Mouse (Mus musculus) mouse trophoblast stem cell (cell line): Measurements from ENCODE around the gene Rtn3.
"Not testable (repeated sequence)": the region's sequence is repeated elsewhere in the genome, so short reads cannot be mapped to it uniquely, and the experiment has no call there.

Experiments used
- in situ Hi-C, 2 experiments: fragments of 300-500 bp; cut with MseI, MboI; formaldehyde crosslinking; loops; 2 replicates in 1 of 2; 3 replicates in 1 of 2; pipeline ENCODE4 v1.15.1; 2025

Gene Rtn3

DNA sequence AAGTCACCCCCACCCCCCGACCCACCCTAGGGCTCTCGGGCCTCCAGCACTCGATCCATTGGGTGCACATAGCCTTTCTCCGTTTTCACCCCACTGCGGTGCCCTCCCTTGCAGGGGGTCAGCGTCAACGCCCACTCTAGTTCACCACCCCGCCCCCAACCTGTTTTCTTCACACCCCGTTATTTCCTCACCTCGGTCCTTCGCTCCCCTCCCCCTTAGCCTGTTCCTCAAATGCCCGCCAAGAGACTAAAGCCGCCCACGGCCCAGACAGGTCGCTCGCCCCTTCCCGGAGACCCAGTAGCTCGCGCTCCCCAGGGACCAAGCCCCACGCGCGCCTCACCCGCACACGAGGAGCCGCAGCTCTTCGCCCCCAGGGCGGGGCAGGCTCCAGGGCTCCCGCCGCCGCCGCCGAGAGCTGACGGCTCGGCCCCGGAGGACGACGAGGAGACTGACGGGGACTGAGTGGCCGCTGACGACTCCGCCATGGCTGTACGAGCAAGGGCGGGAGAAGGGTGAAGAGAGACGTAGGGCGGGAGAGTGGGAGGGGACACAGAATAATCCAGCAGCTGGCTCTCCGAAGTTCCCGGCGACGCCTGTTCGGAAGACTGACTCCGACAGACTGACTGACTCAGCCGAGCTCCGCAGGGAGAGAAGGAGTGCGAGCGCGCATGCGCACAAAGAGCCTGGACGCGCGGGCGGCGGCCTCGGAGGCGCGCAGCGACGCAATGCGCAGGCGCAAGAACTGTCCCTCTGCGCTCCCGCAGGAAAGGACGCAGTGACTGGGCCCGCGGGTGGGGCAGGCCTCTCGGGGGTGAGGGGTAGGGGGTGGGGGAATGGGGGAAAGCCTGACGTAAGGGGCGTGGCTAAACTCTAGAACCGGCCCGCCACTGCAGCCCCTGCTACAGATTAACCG lies at the start of gene Rtn3:
Gene Rtn3 (minus strand): TSS at position 683 of the 913 bp plus-strand sequence.
- in situ Hi-C loops = no loop called here

DNA sequence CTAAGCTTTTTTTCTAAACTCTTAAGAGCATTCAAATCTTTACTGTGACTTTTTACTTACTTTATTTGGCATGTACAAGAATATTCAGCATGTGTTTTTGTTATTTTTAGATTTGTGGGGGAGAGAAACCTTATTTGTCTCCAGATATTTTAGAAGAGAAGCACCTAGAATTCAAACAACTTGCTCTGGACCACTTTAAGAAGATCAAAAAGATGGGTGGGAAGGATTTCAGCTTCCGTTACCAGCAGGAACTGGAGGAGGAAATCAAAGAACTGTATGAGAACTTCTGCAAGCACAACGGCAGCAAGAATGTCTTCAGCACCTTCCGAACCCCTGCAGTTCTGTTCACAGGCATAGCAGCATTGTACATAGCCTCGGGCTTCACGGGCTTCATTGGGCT lies 48.8 kb upstream of the Rtn3 start:
- in situ Hi-C loops = no loop called here

DNA sequence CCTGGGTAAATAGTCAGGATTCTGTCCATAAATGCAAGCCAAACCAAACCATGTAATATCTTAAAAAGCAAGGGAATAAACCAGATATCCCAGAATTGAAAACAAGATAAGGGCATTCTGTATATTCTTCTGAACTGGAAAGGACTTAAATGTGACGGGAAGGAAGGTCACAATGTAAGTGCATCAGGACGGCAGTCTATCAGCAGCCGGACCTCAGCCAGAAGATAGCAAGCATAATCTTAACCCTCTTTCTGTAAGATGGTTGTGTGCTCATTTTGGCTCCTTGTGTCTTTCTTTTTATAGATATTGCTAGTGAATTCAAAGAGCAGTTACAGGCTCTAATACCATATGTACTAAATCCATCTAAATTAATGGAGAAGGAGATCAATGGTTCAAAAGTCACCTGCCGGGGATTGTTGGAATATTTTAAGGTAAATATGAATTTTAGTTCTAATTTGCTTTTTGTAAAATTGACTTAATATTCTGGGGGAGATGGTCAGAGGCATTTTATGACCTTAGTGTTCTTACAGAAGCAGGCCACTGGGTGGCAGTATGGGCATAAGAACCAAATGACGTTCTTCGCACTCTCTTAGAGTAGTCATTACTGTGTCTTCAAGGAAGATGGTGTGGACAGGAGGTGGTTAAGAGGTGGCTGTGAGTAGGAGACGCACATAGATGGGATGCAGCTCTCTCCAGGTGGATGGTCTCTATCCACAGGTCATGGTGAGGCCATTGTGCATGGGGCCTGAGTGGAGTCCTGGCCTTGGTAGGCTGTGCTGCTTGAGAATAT lies 45.8 kb upstream of the Rtn3 start:
- in situ Hi-C loops = loop anchor here (5.0 kb wide), 3 partner anchors 63 to 93 kb away; no protein-coding TSS in a partner anchor

DNA sequence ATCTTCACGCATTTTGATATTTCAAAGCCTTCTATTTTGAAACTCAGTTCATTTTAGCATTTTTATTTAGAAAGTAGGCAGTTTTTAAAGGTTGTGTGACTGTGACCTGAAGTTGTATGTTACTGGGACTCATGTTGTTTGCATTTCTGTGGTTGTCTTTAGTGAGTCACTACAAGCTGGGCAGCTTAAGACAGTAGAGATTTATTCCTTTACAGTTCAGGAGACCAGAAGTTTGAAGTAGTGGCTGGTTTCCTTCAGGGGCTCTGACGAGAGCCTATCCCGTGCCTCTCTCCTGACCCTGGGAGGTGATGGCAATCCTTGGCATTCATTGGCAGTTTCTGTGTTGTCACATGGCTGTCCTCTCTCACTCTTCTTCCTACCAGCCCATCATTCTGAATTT lies 41.8 kb upstream of the Rtn3 start:
- in situ Hi-C loops = loop anchor here (5.0 kb wide), 3 partner anchors 67 to 97 kb away; no protein-coding TSS in a partner anchor

DNA sequence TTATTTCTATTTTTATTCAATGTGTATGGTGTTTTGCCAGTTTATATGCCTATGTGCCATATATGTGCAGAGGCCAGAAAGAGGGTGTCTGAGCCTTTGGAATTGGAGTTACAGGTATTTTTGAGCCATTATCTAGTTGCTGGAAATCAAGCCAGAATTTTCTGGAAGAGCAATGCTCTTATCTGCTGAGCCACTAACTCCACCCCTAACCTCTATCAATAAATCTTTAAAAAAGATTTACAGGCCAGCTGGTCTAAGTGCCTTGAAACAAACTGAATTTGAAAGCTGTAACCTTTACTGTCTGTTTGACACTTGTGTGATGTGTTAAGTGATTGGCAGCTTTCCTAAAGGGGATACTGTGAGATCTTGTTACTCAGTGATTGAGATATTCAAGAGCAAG lies 40.7 kb upstream of the Rtn3 start:
- in situ Hi-C loops = no loop called here

DNA sequence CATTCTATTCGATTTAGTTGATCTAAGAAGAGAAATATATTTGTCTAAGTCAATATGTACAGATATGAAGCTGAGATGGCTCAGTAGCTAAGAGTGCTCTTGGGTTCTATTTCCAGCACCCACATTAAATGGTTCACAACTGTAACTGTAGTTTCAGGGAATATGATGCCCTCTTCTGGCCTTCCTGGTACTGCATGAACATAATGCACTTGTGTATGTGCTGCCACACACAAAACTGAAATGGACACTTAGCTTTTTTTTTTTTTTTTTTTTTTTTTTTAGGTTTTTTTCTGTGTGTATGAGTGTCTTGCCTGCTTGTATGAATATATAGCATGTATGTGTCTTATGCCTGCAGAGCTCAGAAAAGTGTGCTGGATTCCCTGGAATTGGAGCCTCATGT lies 40.2 kb upstream of the Rtn3 start:
- in situ Hi-C loops = no loop called here

DNA sequence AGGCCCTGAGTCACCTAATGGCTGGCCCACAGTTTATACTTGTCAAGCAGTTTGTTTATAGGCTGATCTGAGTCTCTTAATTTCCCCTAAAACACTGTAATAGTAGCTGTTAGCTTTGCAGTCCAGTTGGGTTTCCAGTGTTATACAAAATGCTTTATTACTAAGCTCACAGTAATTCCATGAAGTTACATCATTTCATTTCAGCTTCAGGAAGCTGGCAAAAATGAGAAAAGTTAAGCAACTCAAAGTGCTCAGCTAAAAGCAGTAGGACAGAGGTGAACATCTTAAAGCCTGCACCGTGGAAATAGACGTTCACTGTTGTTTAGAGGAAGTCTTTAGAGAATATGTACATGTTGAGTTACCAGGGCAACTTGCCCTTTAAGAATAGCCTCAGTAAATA lies 39.8 kb upstream of the Rtn3 start:
- in situ Hi-C loops = no loop called here

DNA sequence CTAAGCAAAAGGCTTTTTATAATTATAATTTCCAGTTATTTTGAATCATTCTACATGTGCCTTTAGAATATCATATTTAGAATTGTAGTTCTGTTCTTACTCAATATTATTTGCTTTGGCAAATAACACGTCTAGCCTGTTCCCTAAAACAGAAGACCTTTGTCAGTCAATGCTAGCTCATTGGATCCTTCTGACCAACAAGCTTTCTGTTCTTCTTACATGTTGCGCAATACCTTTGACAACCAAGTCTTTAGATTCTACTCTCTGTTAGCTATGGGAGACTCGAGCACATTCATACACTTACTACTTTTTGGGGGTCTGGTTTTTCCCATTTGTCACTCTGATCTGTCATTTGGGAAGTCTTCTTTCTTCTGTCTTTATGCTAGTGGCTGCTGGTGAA lies 38.5 kb upstream of the Rtn3 start:
- in situ Hi-C loops = no loop called here

DNA sequence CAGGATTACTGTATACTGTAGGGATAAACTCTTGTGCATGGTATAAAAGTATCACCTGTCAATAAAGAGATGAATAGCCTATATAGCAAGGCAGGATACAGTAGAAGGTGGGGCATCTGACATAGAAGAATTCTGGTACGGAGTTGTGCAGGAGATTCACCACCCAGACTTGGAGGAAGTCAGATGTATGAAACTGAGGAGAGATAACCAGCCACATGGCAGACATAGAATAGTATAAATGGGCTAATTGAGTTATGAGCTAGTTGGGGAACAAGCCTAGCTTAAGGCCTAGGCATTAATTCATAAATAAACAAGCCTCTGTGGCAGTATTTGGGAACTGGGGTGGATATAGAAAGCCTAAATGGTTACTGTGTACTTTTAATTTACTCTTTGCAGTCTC lies 33.4 kb upstream of the Rtn3 start:
- in situ Hi-C loops = no loop called here

DNA sequence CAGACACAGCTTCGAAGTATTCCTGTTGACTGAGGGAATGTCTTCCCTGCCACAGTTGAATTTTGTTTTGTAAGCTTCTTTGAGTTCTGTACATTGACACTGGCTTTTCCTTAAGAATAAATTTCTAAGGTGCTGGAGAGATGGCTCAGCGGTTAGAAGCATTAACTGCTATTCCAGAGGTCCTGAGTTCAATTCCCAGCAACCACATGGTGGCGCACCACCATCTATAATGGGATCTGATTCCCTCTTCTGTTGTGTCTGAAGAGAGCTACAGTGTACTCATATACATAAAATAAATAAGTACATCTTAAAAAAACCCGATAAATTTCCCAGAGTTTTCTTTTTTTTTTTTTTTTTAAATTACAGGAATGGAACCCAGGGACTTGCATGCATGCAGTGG lies 24.9 kb upstream of the Rtn3 start:
- in situ Hi-C loops = no loop called here

DNA sequence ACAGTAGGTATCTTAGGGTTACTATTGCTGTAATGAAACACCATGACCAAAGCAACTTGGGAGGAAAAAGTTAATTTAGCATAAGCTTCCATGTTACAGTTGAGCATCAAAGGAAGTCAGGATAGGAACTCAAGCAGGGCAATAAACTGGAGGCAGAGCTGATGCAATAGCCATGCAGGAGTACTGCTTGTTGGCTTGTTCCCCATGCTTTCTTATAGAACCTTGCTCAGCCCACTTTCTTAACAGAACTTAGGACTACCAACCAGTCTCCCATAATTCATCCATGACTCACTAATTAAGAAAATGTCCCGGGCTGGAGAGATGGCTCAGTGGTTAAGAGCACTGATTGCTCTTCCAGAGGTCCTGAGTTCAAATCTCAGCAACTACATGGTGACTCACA lies 23.2 kb upstream of the Rtn3 start:
- in situ Hi-C loops = no loop called here

DNA sequence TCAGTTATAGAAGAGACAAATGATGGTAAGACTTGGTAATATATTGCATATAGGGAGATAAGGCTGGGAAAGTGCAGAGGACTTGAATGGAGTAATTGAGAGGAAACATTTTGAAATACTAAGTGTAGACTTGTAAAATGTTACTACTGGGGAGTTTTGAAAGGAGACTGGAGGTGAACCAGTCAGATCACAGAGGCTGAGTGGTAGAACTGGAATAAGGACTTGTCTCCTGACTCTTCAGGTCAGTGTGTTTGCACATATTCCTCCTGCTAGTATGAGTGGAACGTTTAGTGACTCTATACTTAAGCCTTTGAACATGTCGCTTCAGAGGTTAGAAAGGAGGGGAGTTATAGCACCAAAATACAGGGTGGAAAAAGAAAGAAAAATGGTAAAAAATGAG lies 19.4 kb upstream of the Rtn3 start:
- in situ Hi-C loops = no loop called here

DNA sequence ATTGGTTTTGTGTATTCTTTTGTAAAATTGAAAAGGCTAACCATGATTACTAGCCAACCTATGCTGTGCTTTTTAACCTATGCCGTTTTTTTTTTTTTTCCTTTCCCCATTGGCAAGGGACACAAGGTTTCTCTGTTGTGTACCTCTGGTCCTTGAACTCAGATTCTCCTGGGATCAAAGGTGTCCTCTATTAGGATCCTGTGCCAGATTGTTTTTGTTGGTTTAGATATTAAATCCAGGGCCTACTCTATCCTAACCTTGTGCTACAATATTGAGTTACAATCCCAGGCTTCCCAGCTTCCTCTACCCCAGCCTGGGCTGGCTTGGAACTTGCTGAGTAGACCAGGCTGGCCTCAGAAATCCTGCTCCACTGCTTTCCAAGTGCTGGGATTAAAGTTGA lies 17.6 kb upstream of the Rtn3 start:
- in situ Hi-C loops = no loop called here

DNA sequence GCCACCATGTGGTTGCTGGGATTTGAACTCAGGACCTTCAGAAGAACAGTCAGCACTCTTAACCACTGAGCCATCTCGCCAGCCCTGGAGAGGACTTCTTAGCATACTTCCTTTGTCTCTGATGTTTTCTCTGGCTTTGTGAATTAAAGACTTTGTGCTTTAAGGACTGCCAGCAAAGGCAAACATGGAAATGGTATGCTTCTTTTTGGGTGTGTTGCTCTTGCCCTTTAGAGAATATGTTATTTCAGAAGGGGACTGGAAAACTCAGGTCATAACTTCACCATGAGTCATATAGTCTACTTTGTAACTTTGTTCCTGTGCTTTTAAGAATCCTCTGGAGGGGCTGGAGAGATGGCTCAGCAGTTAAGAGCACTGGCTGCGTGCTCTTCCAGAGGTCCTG lies 15.7 kb upstream of the Rtn3 start:
- in situ Hi-C loops = no loop called here

DNA sequence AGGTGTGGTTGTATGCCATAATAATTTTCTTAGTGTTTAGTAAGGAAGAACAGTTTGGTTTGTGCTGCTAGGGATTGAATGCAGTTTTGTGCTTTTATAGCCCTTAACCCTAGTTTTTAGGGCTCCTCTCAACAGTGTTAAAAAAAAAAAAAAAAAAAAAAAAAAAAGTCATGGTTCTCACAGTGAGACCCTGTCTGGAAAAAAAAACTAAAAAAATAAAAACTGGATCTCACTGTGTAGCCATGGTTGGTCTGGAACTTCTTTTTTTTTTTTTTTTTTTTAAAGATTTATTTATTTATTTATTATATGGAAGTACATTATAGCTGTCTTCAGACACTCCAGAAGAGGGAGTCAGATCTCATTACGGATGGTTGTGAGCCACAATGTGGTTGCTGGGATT lies 13.0 kb upstream of the Rtn3 start:
- in situ Hi-C loops = not testable (repeated sequence)

DNA sequence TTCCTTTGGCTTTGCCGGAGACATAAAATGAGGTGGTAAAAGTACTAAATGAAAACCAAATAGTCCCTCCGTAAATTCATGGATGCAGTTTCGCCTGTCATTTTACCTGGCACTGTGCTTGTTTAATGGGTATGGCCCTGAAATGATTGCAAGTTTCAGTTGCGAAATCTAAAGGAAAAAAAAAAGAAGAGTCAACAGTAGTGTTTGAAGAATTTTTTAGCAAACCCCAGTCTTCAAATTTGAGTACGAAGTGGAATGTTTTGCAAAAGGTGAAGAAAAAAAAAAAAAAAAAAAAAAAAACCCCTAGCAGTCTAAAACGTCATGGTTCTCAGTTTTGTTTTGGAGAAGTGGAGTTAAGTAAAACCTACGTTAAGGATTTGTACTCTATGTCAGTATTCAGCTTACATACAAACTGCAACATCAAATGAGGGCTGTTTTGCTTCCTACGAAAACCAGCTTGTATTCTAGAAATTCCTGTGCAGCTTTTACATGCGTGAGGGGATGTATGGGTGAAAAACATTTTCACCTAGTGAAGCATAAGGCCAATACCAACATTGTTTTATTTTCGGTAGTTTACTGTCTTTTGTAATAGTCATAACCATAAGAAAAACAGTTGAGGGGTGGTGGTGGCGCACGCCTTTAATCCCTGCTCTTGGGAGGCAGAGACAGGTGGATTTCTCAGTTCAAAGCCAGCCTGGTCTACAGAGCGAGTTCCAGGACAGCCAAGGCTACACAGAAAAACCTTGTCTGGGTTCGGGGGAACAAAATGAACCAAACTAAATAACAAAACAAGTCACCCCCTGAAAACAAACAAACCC lies 12.3 kb upstream of the Rtn3 start:
- in situ Hi-C loops = no loop called here

DNA sequence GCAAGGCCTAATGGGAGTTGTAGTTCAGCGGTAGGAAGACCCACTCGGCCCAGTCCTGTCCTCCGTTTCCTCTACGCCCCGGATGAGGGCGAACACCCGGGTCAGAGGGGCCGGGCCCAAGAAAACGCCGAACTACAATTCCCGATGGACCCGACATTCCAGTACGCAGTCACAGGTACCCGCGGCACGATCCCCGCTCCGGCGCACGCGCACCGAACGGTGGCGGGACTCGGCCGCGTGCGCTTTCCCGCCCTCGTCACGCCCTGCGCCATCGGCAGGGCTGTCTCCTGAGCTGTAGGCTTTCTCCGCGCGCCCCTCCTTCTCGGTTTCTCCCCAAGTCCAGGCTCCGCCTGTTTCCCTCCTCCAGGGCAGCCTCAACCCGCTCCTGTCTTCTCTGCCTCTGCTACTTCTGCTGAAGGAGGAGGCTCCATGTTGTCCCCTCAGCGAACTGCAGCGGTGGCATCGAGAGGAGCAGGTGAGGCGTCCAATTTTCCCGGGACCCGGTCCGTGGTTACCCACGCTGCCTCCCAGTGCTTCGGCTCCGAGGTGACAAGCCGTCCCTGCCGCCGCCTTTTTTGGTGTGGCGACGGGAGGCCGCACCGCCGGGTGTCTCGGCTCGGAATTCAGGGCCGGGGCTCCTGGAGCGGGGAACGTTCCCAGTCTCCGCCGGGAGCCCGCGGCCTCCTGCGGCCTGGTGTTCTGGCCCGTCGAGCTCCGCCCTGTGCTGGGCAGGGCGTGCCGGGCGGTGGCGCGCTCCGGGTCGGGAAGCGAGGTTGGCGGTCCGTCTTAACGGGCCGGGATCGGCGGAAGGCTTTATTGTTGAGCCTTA lies 11.3 kb upstream of the Rtn3 start:
- in situ Hi-C loops = no loop called here

DNA sequence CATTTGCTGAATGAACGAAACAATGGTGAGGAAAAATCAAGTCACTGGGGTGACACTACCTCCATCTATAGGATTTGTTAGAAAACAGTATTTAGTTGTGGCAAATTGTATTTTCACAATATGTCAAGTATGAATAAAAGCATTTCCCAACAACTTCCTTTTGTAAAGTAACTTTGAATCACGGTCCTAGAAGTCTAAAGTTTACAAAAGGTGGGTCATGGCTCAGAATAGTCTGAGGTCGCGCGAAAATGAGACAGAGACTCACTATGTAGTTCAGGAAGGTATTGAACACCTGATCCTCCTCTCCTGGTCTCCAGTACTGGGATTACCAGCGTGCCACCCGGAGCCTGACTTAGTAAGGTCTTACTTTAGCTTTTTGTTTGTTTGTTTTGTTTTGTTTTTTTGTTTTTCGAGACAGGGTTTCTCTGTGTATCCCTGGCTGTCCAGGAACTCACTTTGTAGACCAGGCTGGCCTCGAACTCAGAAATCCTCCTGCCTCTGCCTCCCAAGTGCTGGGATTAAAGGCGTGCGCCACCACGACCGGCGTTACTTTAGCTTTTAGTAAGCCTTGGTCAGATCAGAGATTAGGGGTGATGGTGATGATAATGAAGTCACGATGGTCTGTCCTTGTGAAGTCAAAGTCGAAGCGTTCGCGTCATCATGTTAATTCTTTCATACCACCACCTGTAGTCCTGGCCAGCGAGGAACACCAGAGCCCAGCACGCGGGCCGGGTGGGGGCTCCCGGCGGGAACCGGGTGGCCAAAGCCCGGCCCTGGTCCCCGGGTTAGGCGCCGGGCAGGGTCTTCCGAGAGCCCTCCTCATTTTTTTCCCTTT lies 10.5 kb upstream of the Rtn3 start, which contains the start of gene Atl3:
Gene Atl3 (plus strand): TSS at position 689 of the 835 bp plus-strand sequence.
- in situ Hi-C loops = no loop called here

DNA sequence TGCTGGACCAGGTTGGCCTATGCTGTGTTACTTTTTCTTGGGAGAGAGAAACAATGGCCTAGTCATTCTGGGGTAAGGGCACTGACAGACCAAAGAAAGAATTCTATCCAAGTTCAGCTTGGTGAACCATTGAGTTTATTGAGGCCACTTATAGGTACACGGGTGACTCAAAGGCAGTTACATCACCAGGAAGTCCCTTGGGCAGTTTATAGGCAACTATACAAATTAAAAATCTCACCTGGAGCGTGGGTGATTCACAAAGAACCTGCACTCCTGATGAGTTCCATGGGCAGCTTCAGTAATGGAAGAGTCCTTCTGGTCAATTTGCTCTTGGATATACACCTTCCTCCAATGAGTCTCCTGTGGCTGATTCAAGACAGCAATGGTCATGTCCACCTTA lies 9.6 kb upstream of the Rtn3 start:
- in situ Hi-C loops = no loop called here

DNA sequence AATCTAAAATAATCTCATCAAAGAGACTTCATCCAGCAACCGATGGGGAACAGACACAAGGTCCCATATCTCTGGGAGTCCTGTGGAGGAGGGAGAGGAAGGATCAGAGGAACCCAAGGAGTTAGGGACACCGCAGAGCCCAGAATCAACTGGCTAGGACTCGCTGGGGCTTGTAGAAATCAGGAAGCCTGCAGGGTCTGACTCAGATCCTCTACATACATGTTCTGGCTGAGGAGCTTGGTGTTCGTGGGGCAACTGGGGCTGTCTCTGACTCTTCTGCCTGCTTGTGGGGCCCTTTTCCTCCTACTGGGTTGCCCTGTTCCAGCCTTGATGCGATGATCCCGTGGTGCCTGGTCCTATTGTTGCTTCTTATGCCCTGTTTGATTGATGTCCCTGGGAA lies 8.9 kb upstream of the Rtn3 start:
- in situ Hi-C loops = no loop called here
